Mouse (Mus musculus) small intestine, adult 2 months (tissue): Measurements from ENCODE around the gene Tssk3.

Experiments
- CTCF ChIP-seq: fragments of 200-500 bp; IDR thresholded peaks from 2 replicates; pipeline ENCODE4 v1.5.1; 2012; ENCODE audit warnings: low read depth, mild to moderate bottlenecking, control low read depth, inconsistent platforms, low read length, moderate library complexity, mixed read lengths; ENCODE audit not compliant: insufficient replicate concordance, insufficient read length; ENCODE audit errors: extremely low read depth
- POLR2A ChIP-seq: fragments of 200-500 bp; IDR thresholded peaks from 2 replicates; pipeline ENCODE4 v1.6.1; 2012; ENCODE audit warnings: low read depth, mild to moderate bottlenecking, control low read depth, inconsistent platforms, low read length, moderate library complexity

DNA sequence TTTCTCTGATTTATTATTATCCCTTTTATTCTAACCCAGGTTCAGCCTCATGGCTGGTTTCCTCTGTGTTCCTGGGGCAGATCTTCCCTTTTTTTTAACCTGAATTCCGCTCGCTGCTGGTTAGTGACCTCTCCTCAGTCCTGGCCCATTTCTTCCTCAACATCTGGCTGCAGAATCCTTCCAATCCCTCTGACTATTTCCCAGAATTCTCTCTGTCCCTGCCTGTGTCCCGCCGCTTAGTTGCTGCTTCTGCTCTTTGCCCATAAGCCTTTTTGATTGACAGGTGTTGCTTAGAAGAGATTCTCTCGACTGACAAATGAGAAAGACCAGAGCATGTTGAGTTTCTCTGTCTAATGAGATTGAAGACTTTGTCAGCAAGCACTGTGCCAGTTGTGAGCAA lies 34.7 kb downstream of the Tssk3 start:
- TF ChIP-seq CTCF (no peak), POLR2A (no peak)
